8 mouse cellular contexts compared by ENCODE assay signal in genomic region chr5:123507936-123508723, GRCm38 (mm10). TPM values are rescaled to one million over a fixed set of nuclear protein-coding genes. Genes with fewer than 3 reads are reported as not detected.
DNase-seq lines count a peak whose midpoint lies in the region; ATAC-seq and TF ChIP-seq lines count a peak whose summit lies in the region.

No protein-coding gene starts in this region.

- peak overlapping the region; percentile 11; the same call in 1 of the 2 replicates for H3K9ac ChIP-seq in intestine, postnatal 0 days (ENCODE audit: low read depth, low read length)
- peak overlapping the region; percentile 65 for H3K9ac ChIP-seq in limb, embryonic 12.5 days (replicated peaks)
- peak overlapping the region; percentile 56 for H3K9ac ChIP-seq in midbrain, embryonic 15.5 days

- H3K27me3 ChIP-seq in intestine, postnatal 0 days (replicated peaks; ENCODE audit: control insufficient read depth, insufficient read depth, low read length) = peaks cover 22% of the 10 kb centered on the region; the same call in 1 of the 2 replicates
- H3K27me3 ChIP-seq in limb, embryonic 12.5 days = peaks cover 40% of the 10 kb centered on the region
- peaks cover 7% of the 10 kb centered on the region; the same call in 1 of the 2 replicates for H3K27me3 ChIP-seq in midbrain, embryonic 15.5 days (replicated peaks)

- H3K4me3 ChIP-seq in intestine, postnatal 0 days (ENCODE audit: low read depth, low read length) = peak overlapping the region; percentile 56
- peak overlapping the region; percentile 57 for H3K4me3 ChIP-seq in limb, embryonic 12.5 days (replicated peaks)
- peak overlapping the region; percentile 68 for H3K4me3 ChIP-seq in midbrain, embryonic 15.5 days

- TF ChIP-seq CTCF in intestine, postnatal 0 days (IDR thresholded peaks at IDR 0.05; ENCODE audit: low read depth) = peak; percentile 31; the same call in 1 of the 2 replicates

- H3K9me3 ChIP-seq in intestine, postnatal 0 days (ENCODE audit: control insufficient read depth) = no peaks in the 10 kb centered on the region
- no peaks in the 10 kb centered on the region for H3K9me3 ChIP-seq in limb, embryonic 12.5 days
- H3K9me3 ChIP-seq in midbrain, embryonic 15.5 days = no peaks in the 10 kb centered on the region

- 0 out of 2 replicates have a peak, but pooled peaks cover 4% of the 10 kb centered on the region for H3K4me1 ChIP-seq in intestine, postnatal 0 days (replicated peaks; ENCODE audit: control insufficient read depth, insufficient read depth, low read length)
- peaks cover 14% of the 10 kb centered on the region for H3K4me1 ChIP-seq in limb, embryonic 12.5 days (replicated peaks)
- peaks cover 14% of the 10 kb centered on the region for H3K4me1 ChIP-seq in midbrain, embryonic 15.5 days

- DNase-seq in layer of hippocampus, adult 11-12 months (ENCODE audit: low spot score) = peak; percentile 83
- DNase-seq in layer of hippocampus, adult 9-10 months (ENCODE audit: low spot score) = no peak
- DNase-seq in embryo, embryonic 9.5 days (ENCODE audit: extremely low spot score) = peak; percentile 92
- peak; percentile 57 to 83 for DNase-seq in spleen, postnatal 10 days (ENCODE audit: low spot score in 2 of 2)

- no peak overlapping the region for H3K27ac ChIP-seq in intestine, postnatal 0 days (ENCODE audit: low read depth, low read length)
- H3K27ac ChIP-seq in limb, embryonic 12.5 days = no peak overlapping the region
- H3K27ac ChIP-seq in midbrain, embryonic 15.5 days = no peak overlapping the region

- ATAC-seq in granulocyte monocyte progenitor cell, adult 5-6 weeks (replicated peaks; ENCODE audit: poor library complexity, severe bottlenecking) = peak; percentile 91
- ATAC-seq in intestine, postnatal 0 days = peak; percentile 66
- peak; percentile 85 for ATAC-seq in limb, embryonic 12.5 days (ENCODE audit: insufficient number of reproducible peaks, insufficient read depth, low FRiP score, low TSS enrichment, low read depth)
- ATAC-seq in midbrain, embryonic 15.5 days (replicated peaks) = peak; percentile 93

- H3K36me3 ChIP-seq in intestine, postnatal 0 days (ENCODE audit: control insufficient read depth, insufficient read depth) = no peaks in the 10 kb centered on the region; the same call in 1 of the 2 replicates
- H3K36me3 ChIP-seq in limb, embryonic 12.5 days = peaks cover 24% of the 10 kb centered on the region
- H3K36me3 ChIP-seq in midbrain, embryonic 15.5 days (replicated peaks) = 0 out of 2 replicates have a peak, but pooled peaks cover 6% of the 10 kb centered on the region

- under 1% methylated on average over 59 of the region's 59 CpGs for WGBS in intestine, postnatal 0 days
- 2% methylated on average over 58 of the region's 59 CpGs for WGBS in limb, embryonic 12.5 days
- 1% methylated on average over 59 of the region's 59 CpGs for WGBS in midbrain, embryonic 15.5 days

- peak overlapping the region; percentile 91 for H3K4me2 ChIP-seq in intestine, postnatal 0 days (replicated peaks; ENCODE audit: low read depth)
- H3K4me2 ChIP-seq in limb, embryonic 12.5 days = peak overlapping the region; percentile 87
- H3K4me2 ChIP-seq in midbrain, embryonic 15.5 days = peak overlapping the region; percentile 66

RNA-seq across cellular contexts. Expression of gene B3gnt4, which starts 2.1 kb away (rescaled TPM):
- not detected in 2 replicates for total RNA-seq in granulocyte monocyte progenitor cell, adult 5-6 weeks (2014; fragmentation: Nextera tagmentation)
- total RNA-seq in granulocyte monocyte progenitor cell, adult 5-6 weeks (2017) = not detected in 2 replicates
- polyA plus RNA-seq in intestine, postnatal 0 days (2015; fragmentation: Nextera tagmentation; extraction: Ambion mirVana) = 0.20 TPM in 1 of 2 replicates, not detected in the other
- polyA plus RNA-seq in limb, embryonic 12.5 days (2016; fragmentation: Nextera tagmentation; extraction: Ambion mirVana) = 0.92 and 1.6 TPM in 2 replicates
- polyA plus RNA-seq in midbrain, embryonic 15.5 days (2015; fragmentation: Nextera tagmentation; extraction: Ambion mirVana) = 1.0 and 1.3 TPM in 2 replicates

RNA-seq across cellular contexts. Expression of gene Diablo, which starts 15.8 kb away (rescaled TPM):
- total RNA-seq in granulocyte monocyte progenitor cell, adult 5-6 weeks (2014; fragmentation: Nextera tagmentation) = 29.0 and 61.6 TPM in 2 replicates
- 54.6 and 62.5 TPM in 2 replicates for total RNA-seq in granulocyte monocyte progenitor cell, adult 5-6 weeks (2017)
- polyA plus RNA-seq in intestine, postnatal 0 days (2015; fragmentation: Nextera tagmentation; extraction: Ambion mirVana) = 52.9 and 57.0 TPM in 2 replicates
- polyA plus RNA-seq in limb, embryonic 12.5 days (2016; fragmentation: Nextera tagmentation; extraction: Ambion mirVana) = 112 and 120 TPM in 2 replicates
- 110 and 115 TPM in 2 replicates for polyA plus RNA-seq in midbrain, embryonic 15.5 days (2015; fragmentation: Nextera tagmentation; extraction: Ambion mirVana)

RNA-seq across cellular contexts. Expression of gene Gm49027, which starts 17.2 kb away (rescaled TPM):
- not detected in 2 replicates for total RNA-seq in granulocyte monocyte progenitor cell, adult 5-6 weeks (2014; fragmentation: Nextera tagmentation)
- not detected in 2 replicates for total RNA-seq in granulocyte monocyte progenitor cell, adult 5-6 weeks (2017)
- 9.6 and 10.5 TPM in 2 replicates for polyA plus RNA-seq in intestine, postnatal 0 days (2015; fragmentation: Nextera tagmentation; extraction: Ambion mirVana)
- 0.24 and 0.32 TPM in 2 replicates for polyA plus RNA-seq in limb, embryonic 12.5 days (2016; fragmentation: Nextera tagmentation; extraction: Ambion mirVana)
- polyA plus RNA-seq in midbrain, embryonic 15.5 days (2015; fragmentation: Nextera tagmentation; extraction: Ambion mirVana) = 1.1 and 1.5 TPM in 2 replicates

RNA-seq across cellular contexts. Expression of gene Il31, which starts 18.8 kb away (rescaled TPM):
- total RNA-seq in granulocyte monocyte progenitor cell, adult 5-6 weeks (2014; fragmentation: Nextera tagmentation) = not detected in 2 replicates
- total RNA-seq in granulocyte monocyte progenitor cell, adult 5-6 weeks (2017) = not detected in 2 replicates
- not detected in 2 replicates for polyA plus RNA-seq in intestine, postnatal 0 days (2015; fragmentation: Nextera tagmentation; extraction: Ambion mirVana)
- polyA plus RNA-seq in limb, embryonic 12.5 days (2016; fragmentation: Nextera tagmentation; extraction: Ambion mirVana) = not detected in 2 replicates
- polyA plus RNA-seq in midbrain, embryonic 15.5 days (2015; fragmentation: Nextera tagmentation; extraction: Ambion mirVana) = not detected in 2 replicates

RNA-seq across cellular contexts. Expression of gene Lrrc43, which starts 19.0 kb away (rescaled TPM):
- not detected in 2 replicates for total RNA-seq in granulocyte monocyte progenitor cell, adult 5-6 weeks (2014; fragmentation: Nextera tagmentation)
- not detected in 2 replicates for total RNA-seq in granulocyte monocyte progenitor cell, adult 5-6 weeks (2017)
- polyA plus RNA-seq in intestine, postnatal 0 days (2015; fragmentation: Nextera tagmentation; extraction: Ambion mirVana) = not detected in 2 replicates
- not detected in 2 replicates for polyA plus RNA-seq in limb, embryonic 12.5 days (2016; fragmentation: Nextera tagmentation; extraction: Ambion mirVana)
- polyA plus RNA-seq in midbrain, embryonic 15.5 days (2015; fragmentation: Nextera tagmentation; extraction: Ambion mirVana) = 0.89 and 1.1 TPM in 2 replicates

Comparison
In these comparisons a context has a peak if more than half of its experiments do, and no peak if none do; other contexts are left out.
1. H3K9ac ChIP-seq: peak in every context shown above with its lines; median percentile 65 in limb, embryonic 12.5 days; 56 in midbrain, embryonic 15.5 days; 11 in intestine, postnatal 0 days.